Mouse (Mus musculus): Measurements from ENCODE around the gene Ptprn2.

- TF ChIP-seq CTCF (IDR thresholded peaks at IDR 0.05; ENCODE audit: low read depth) = no peak
- no peak for TF ChIP-seq EP300 (IDR thresholded peaks at IDR 0.05; ENCODE audit: low read depth)
These were observed 670.0 kb downstream of the Ptprn2 start for GRCm38 (mm10) chr12:117155307-117156220.

Data from liver, postnatal 0 days (tissue).